Mouse (Mus musculus): ENCODE results near the gene Gtf2ird1. TPM values are rescaled to one million over a fixed set of nuclear protein-coding genes. Genes with fewer than 3 reads are reported as not detected.

Gene Gtf2ird1
- polyA plus RNA-seq, 3 experiments from 2014 or later, result 3.5 to 12.4 (median 5.7) TPM

- no peak for ATAC-seq
These were observed 146.3 kb downstream of the Gtf2ird1 start for GRCm38 (mm10) chr5:134310201-134310600.

DNA sequence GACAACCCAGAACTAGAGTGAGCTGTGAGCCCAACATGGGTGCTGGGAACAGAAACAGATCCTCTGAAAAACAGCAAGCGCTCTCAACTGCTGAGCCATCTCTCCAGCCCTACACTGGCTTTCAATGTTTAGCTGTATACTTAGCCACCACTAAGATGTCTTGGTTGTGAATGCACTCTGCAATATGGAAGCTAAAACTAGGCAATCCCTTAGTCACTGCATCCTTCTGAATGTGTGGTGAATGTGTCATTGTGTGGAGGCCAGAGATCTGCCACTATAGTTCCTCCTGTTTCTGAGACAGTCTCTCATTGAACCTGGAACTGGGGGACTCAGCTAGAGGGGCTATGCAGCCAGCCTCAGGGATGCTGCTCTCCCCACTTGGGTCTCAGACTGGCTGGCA is 147.2 kb downstream of the Gtf2ird1 start:
- no peak for ATAC-seq

Other genes starting within 250 kb of the Gtf2ird1 start
- gene Ncf1, start 227.1 kb downstream of the Gtf2ird1 start, polyA plus RNA-seq (2017; shearing (Covaris generic)), result 1 to 10 TPM; 3.9 to 8.5 (median 4.5) TPM
- gene Gtf2i, start 142.0 kb downstream of the Gtf2ird1 start, polyA plus RNA-seq (2017; shearing (Covaris generic)), result 10 to 100 TPM; 91.5 to 97.5 (median 94.5) TPM
- under 1 TPM; 0.55 to 0.88 (median 0.74) TPM for gene Clip2, start 95.7 kb upstream of the Gtf2ird1 start, polyA plus RNA-seq (2017; shearing (Covaris generic))
- 1 to 10 TPM in 1 of 3 experiments, under 1 TPM in 1, not detected in 1; 0.28 to 1.1 TPM for gene Syna, start 103.5 kb upstream of the Gtf2ird1 start, polyA plus RNA-seq (2017; shearing (Covaris generic))
- 100 to 1,000 TPM; 140 to 223 (median 144) TPM for gene Rfc2, start 124.7 kb upstream of the Gtf2ird1 start, polyA plus RNA-seq (2017; shearing (Covaris generic))
- 10 to 100 TPM in 2 of 3 experiments, 1 to 10 TPM in 1; 6.3 to 13.1 (median 12.2) TPM for gene Lat2, start 158.3 kb upstream of the Gtf2ird1 start, polyA plus RNA-seq (2017; shearing (Covaris generic))
- gene Eif4h, start 182.8 kb upstream of the Gtf2ird1 start, polyA plus RNA-seq (2017; shearing (Covaris generic)), result 100 to 1,000 TPM in 1 of 3 experiments, 10 to 100 TPM in 2; 92.8 to 133 (median 95.4) TPM
- 1 to 10 TPM; 4.4 to 8.4 (median 7.1) TPM for gene Limk1, start 231.9 kb upstream of the Gtf2ird1 start, polyA plus RNA-seq (2017; shearing (Covaris generic))

Data from inflammation-experienced regulatory T-cells, adult 6 months (primary cell).